Mouse (Mus musculus) kidney, embryonic 15.5 days (tissue): ENCODE data around the gene Setd3. TPM values are rescaled to one million over a fixed set of nuclear protein-coding genes. Genes with fewer than 3 reads are reported as not detected.
A peak's percentile ranks its signal among the peaks of the same experiment; 100 is the strongest.

ENCODE experiments used
- ATAC-seq: fragments of 200-750 bp; cut with Nextera tagmentation; replicated peaks from 2 replicates; pipeline ENCODE4 v1.8.0; 2017; ENCODE audit warnings: moderate TSS enrichment; ENCODE audit not compliant: low FRiP score
- H3K27ac ChIP-seq: fragments of 300-500 bp; sonication (generic); 2 replicates; pipeline ENCODE4 v1.5.1; 2015; ENCODE audit warnings: mild to moderate bottlenecking, inconsistent platforms
- H3K27me3 ChIP-seq: fragments of 300-500 bp; sonication (generic); 2 replicates; pipeline ENCODE4 v1.6.1; 2015; ENCODE audit warnings: inconsistent platforms
- H3K36me3 ChIP-seq: fragments of 300-500 bp; sonication (generic); 2 replicates; pipeline ENCODE4 v1.6.1; 2015; ENCODE audit warnings: inconsistent platforms
- H3K4me1 ChIP-seq: fragments of 300-500 bp; sonication (generic); 2 replicates; pipeline ENCODE4 v1.6.1; 2015; ENCODE audit warnings: inconsistent platforms
- H3K4me2 ChIP-seq: fragments of 300-500 bp; sonication (generic); 2 replicates; pipeline ENCODE4 v1.6.1; 2015; ENCODE audit warnings: moderate library complexity, mild to moderate bottlenecking, inconsistent platforms
- H3K4me3 ChIP-seq: fragments of 300-500 bp; sonication (generic); replicated peaks from 2 replicates; pipeline ENCODE4 v1.5.1; 2015; ENCODE audit warnings: mild to moderate bottlenecking, inconsistent platforms
- H3K9ac ChIP-seq: fragments of 300-500 bp; sonication (generic); 2 replicates; pipeline ENCODE4 v1.6.1; 2015; ENCODE audit warnings: mild to moderate bottlenecking, inconsistent platforms
- H3K9me3 ChIP-seq: fragments of 300-500 bp; sonication (generic); replicated peaks from 2 replicates; pipeline ENCODE4 v1.6.1; 2016; ENCODE audit warnings: inconsistent platforms
- WGBS: fragments of 180-500 bp; shearing (Covaris S2); methylation state at CpG from one replicate; pipeline ENCODE4 v1.1.7; 2015; ENCODE audit warnings: mixed read lengths; 5-methylcytosine and 5-hydroxymethylcytosine counted together
- polyA plus RNA-seq: library from polyadenylated mRNA; unstranded; fragments of >200 nt; fragmentation: Nextera tagmentation; extraction: Ambion mirVana; gene quantifications from 2 replicates; pipeline ENCODE4 v1.2.1, GENCODE M21; 2015

Setd3 gene
- polyA plus RNA-seq, 1 experiment from 2014 or later, result 87.2 TPM

- no peaks in the 10 kb centered on the region for H3K27me3 ChIP-seq
- no peaks in the 10 kb centered on the region for H3K9me3 ChIP-seq
- no peak overlapping the region for H3K4me3 ChIP-seq
- H3K27ac ChIP-seq, result no peak overlapping the region
- H3K4me2 ChIP-seq, result no peak overlapping the region
- ATAC-seq, result no peak
- no peaks in the 10 kb centered on the region for H3K36me3 ChIP-seq
- H3K4me1 ChIP-seq, result peaks cover 77% of the 10 kb centered on the region
- 67% methylated on average over 11 of the region's 11 CpGs for WGBS
- H3K9ac ChIP-seq, result no peak overlapping the region
Measured at GRCm38 (mm10) chr12:108216611-108217370, 37.7 kb upstream of the Setd3 start.

DNA sequence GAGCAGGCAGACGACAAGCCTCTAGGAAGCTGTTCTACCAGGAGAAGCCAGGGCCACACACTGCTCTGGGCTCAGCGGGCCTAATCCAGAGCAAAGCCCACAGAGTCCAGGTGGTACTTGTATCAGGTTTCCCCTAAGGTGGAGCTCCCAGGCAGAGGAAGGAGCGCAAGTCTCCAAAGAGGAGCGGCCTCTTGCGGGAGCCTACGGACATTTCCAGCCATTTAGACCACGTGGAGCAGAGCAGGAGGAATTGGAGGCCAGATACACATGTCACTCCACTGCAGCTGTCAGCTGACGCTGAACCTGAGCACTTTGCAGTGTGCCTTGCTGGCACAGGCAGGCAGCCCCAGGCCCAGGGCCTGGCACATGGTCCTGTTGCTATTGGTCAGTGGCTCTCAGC is 36.0 kb upstream of the Setd3 start:
- H3K36me3 ChIP-seq, result no peaks in the 10 kb centered on the region
- H3K9me3 ChIP-seq, result no peaks in the 10 kb centered on the region
- H3K27ac ChIP-seq, result 0 out of 2 replicates have a peak overlapping the region, but pooled peaks have one; percentile 37
- H3K9ac ChIP-seq, result 0 out of 2 replicates have a peak overlapping the region, but pooled peaks have one; percentile 2
- H3K27me3 ChIP-seq, result no peaks in the 10 kb centered on the region
- peak; percentile 40; the same call in 1 of the 2 replicates for ATAC-seq
- WGBS, result 31% methylated on average over 8 of the region's 8 CpGs
- peaks cover 70% of the 10 kb centered on the region for H3K4me1 ChIP-seq
- H3K4me2 ChIP-seq, result no peak overlapping the region
- no peak overlapping the region for H3K4me3 ChIP-seq

DNA sequence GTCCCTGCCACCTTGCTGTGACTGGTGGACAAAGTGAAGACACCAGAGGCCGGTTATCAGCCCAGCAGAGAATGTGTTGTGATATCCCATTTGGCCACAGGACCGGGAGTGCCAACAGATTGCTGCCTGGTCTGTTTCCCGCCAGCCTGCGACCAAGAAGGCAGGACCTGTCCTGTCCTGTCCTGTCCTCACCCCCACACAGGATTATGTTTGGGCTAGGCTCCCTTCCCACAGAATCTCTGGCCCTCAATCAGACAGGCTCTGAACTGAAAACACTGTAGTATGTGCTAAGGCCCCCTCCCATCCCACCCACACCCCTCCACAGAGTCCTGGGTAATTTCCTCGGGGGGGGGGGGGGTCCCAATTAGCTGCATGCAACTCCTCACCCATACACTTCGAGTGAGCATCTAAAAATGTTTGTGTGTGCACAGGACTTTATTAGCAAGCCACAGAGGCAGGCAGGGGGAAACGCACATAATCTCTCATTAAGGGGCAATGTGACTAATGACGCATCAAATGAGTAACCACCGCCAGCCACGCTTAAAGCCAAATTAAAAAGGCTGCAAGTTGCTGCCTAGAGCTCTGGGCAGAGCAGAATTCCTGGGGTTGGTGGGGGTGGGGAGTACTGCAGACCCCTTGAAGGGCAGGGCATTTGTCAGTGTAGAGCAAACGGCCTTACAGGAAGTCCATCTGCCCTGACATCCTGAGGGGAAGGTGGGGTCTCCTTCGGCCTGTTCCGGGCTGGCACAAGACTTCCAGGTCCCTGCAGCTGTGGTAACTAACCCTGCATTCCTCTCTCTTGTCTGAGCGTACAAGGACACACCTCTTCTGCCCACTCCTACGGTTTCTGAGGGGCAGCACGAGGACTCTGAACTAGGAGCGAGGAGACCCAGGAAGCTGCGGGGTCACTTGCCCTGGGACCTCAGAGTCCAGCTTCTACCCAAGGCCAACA is 34.3 kb upstream of the Setd3 start:
- Histone ChIP-seq H3K4me3 (no peak overlapping the region), H3K4me2 (peak overlapping the region; percentile 7; the same call in 1 of the 2 replicates), H3K36me3 (no peaks in the 10 kb centered on the region), H3K27ac (peak overlapping the region; percentile 68), H3K27me3 (no peaks in the 10 kb centered on the region; the same call in 1 of the 2 replicates), H3K4me1 (peaks cover 65% of the 10 kb centered on the region), H3K9me3 (no peaks in the 10 kb centered on the region), H3K9ac (no peak overlapping the region)
- WGBS, result 17% methylated on average over 18 of the region's 18 CpGs
- peak; percentile 26 for ATAC-seq

- no peak overlapping the region for H3K4me2 ChIP-seq
- no peaks in the 10 kb centered on the region for H3K9me3 ChIP-seq
- no peak for ATAC-seq
- peaks cover 58% of the 10 kb centered on the region for H3K4me1 ChIP-seq
- H3K27me3 ChIP-seq, result no peaks in the 10 kb centered on the region; the same call in 1 of the 2 replicates
- no peak overlapping the region for H3K4me3 ChIP-seq
- H3K27ac ChIP-seq, result no peak overlapping the region
- no peaks in the 10 kb centered on the region for H3K36me3 ChIP-seq
- 71% methylated on average over 6 of the region's 6 CpGs for WGBS
- H3K9ac ChIP-seq, result no peak overlapping the region
Measured at GRCm38 (mm10) chr12:108212476-108212875, 33.4 kb upstream of the Setd3 start.

DNA sequence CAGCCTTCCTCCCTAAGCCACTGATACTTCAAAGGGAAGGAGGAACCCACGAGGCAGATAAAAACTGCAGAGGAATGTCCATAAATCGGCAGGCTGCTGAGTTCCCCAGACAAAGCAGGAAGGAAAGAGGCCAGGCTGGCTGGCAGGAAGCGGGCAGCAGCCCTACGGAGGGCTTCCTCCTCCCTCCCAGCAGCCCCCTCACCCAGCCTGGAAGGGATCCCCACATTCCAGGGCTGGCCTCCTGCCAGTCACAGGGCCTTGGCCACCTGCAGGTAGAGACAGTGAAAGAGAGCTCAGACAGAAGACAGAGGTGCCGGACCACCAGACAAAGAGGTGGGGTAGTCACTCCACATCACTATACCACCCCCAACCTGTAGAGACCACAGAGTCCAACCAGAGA is 33.0 kb upstream of the Setd3 start:
- no peak for ATAC-seq
- no peak overlapping the region for H3K27ac ChIP-seq
- 25% methylated on average over 5 of the region's 5 CpGs for WGBS

DNA sequence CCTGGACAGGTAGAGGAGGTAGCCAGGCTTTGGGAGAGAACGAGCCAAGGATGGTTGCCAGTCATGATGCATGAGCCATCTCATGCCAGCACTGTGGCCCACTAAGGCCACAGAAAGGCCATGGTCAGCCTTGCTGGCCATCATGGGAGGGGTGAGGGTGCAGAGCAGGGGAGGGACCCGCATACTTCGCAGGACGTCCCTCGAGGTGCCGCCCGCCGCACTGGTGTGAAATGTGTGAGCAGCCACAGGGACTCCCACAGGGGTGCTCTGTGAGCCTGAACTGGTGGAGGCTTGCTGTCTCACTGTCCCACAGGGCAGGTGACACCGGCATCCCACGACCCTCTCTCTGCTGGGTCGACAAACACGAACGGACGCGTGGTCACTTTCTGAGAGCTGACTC is 31.5 kb upstream of the Setd3 start:
- no peaks in the 10 kb centered on the region for H3K9me3 ChIP-seq
- 86% methylated on average over 15 of the region's 15 CpGs for WGBS
- peaks cover 54% of the 10 kb centered on the region for H3K4me1 ChIP-seq
- no peak overlapping the region for H3K27ac ChIP-seq
- H3K9ac ChIP-seq, result no peak overlapping the region
- H3K4me2 ChIP-seq, result no peak overlapping the region
- peaks cover 10% of the 10 kb centered on the region for H3K36me3 ChIP-seq
- no peak for ATAC-seq
- H3K4me3 ChIP-seq, result no peak overlapping the region
- no peaks in the 10 kb centered on the region; the same call in 1 of the 2 replicates for H3K27me3 ChIP-seq

More for the DNA sequence above, 33.0 kb upstream of the Setd3 start:
- H3K4me3 ChIP-seq, result no peak overlapping the region
- no peaks in the 10 kb centered on the region for H3K9me3 ChIP-seq
- peaks cover 56% of the 10 kb centered on the region for H3K4me1 ChIP-seq
- H3K36me3 ChIP-seq, result no peaks in the 10 kb centered on the region
- H3K9ac ChIP-seq, result no peak overlapping the region
- H3K4me2 ChIP-seq, result no peak overlapping the region
- no peaks in the 10 kb centered on the region; the same call in 1 of the 2 replicates for H3K27me3 ChIP-seq

DNA sequence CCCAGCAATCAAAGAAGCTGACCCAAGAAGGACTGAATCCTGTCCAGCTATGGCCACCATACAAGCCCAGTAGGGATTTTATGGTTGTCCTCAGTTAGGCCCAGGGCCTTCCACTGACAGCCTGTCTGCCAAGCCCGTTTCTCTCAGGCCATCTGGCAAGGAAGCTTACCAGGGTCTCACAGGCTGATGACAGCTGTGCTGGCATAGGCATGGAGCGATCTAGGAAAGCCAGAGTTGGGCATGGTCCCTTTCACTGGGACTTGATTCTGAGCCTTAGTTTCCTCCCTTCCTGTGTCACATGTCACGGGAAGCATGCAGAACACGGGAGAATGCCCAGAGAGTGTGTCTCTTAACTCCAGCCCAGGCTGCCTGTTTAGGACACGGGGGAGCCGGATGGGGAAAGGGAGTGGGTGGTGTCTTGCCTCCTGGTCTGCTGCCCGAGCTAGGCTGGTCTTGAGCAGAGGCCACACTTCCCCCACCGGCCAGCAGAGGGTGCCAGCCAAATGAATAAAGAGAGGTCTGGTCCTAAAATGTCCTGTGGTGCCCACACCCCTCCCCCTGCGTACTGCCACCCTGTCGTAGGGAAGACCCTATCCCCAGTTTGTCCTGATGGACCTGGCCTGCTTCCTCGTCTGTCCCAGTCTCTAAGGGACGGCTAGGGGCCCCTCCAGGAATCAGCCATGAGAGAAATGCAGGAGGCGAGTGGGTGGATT is 29.8 kb upstream of the Setd3 start:
- no peak overlapping the region for H3K4me2 ChIP-seq
- H3K9ac ChIP-seq, result no peak overlapping the region
- no peak overlapping the region for H3K4me3 ChIP-seq
- no peaks in the 10 kb centered on the region; the same call in 1 of the 2 replicates for H3K27me3 ChIP-seq
- H3K4me1 ChIP-seq, result peaks cover 39% of the 10 kb centered on the region
- no peaks in the 10 kb centered on the region for H3K9me3 ChIP-seq
- no peak overlapping the region for H3K27ac ChIP-seq
- no peak for ATAC-seq
- 25% methylated on average over 13 of the region's 13 CpGs for WGBS
- H3K36me3 ChIP-seq, result peaks cover 27% of the 10 kb centered on the region

GRCm38 (mm10) chr12:108208216-108208615 is 29.1 kb upstream of the Setd3 start:
- Histone ChIP-seq H3K36me3 (peaks cover 32% of the 10 kb centered on the region), H3K27ac (no peak overlapping the region), H3K9ac (no peak overlapping the region), H3K4me3 (no peak overlapping the region), H3K27me3 (no peaks in the 10 kb centered on the region; the same call in 1 of the 2 replicates), H3K9me3 (no peaks in the 10 kb centered on the region), H3K4me1 (peaks cover 32% of the 10 kb centered on the region), H3K4me2 (no peak overlapping the region)
- WGBS, result 90% methylated on average over 9 of the region's 9 CpGs
- no peak for ATAC-seq

GRCm38 (mm10) chr12:108206641-108207040 is 27.5 kb upstream of the Setd3 start:
- 11% methylated on average over 5 of the region's 5 CpGs for WGBS
- Histone ChIP-seq H3K9me3 (no peaks in the 10 kb centered on the region), H3K27me3 (no peaks in the 10 kb centered on the region; the same call in 1 of the 2 replicates), H3K9ac (no peak overlapping the region), H3K4me1 (peaks cover 16% of the 10 kb centered on the region), H3K36me3 (peaks cover 47% of the 10 kb centered on the region), H3K4me2 (no peak overlapping the region), H3K27ac (no peak overlapping the region), H3K4me3 (no peak overlapping the region)
- ATAC-seq, result peak; percentile 52

DNA sequence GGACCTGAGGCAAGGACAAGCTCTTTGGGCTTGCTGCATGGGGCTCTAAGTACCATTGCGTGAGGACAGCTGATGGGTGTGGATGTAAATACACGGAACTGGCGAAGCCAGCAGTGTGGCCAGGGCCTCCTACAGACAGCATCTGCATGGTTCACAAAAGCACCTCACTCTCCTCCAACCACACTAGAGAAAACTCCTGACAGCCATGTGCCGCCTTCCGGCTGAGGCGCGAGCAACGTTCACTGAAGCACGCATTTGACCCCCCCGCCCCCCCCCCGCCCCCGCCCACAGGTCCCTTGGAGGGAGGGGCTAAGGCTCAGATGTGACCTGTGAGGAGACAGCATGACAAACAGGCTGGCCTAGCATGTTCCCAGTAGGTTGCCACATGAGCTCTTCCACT is 25.9 kb upstream of the Setd3 start:
- Histone ChIP-seq H3K9me3 (no peaks in the 10 kb centered on the region), H3K36me3 (peaks cover 64% of the 10 kb centered on the region), H3K4me1 (peaks cover 11% of the 10 kb centered on the region), H3K4me2 (no peak overlapping the region), H3K4me3 (no peak overlapping the region), H3K27me3 (no peaks in the 10 kb centered on the region; the same call in 1 of the 2 replicates), H3K27ac (no peak overlapping the region), H3K9ac (no peak overlapping the region)
- 59% methylated on average over 12 of the region's 12 CpGs for WGBS
- no peak for ATAC-seq

DNA sequence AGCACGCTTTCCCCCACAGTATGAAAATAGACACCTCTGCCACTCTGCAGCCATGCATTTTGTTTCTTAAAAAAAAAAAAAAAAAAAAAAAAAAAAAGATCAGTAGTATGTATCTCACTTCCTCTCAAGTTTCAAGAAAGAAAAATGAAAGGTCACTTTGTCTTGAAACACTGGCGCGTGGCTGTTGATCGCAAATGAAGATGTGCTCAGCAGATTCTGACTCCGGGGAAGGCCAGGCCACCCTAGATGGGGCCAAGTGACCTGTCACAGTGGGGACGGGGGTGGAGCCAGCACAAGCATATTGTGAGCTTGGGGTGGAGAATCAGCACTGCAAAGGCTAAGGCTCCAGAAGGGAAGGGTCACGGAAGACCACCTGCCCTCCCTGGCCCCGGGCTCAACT is 24.8 kb upstream of the Setd3 start:
- no peaks in the 10 kb centered on the region for H3K9me3 ChIP-seq
- WGBS, result 73% methylated on average over 8 of the region's 8 CpGs
- no peak overlapping the region for H3K4me2 ChIP-seq
- no peak overlapping the region for H3K4me3 ChIP-seq
- H3K9ac ChIP-seq, result no peak overlapping the region
- H3K27ac ChIP-seq, result no peak overlapping the region
- ATAC-seq, result no peak
- H3K27me3 ChIP-seq, result no peaks in the 10 kb centered on the region
- peaks cover 2% of the 10 kb centered on the region for H3K4me1 ChIP-seq
- H3K36me3 ChIP-seq, result peaks cover 75% of the 10 kb centered on the region
